Mouse (Mus musculus) embryonic facial prominence, embryonic 11.5 days (tissue): ENCODE results near the gene Cpm. TPM values are rescaled to one million over a fixed set of nuclear protein-coding genes. Genes with fewer than 3 reads are reported as not detected.
A peak's percentile ranks its signal among the peaks of the same experiment; 100 is the strongest.

Experiments
- ATAC-seq: fragments of 200-750 bp; cut with Nextera tagmentation; replicated peaks from 2 replicates; pipeline ENCODE4 v1.8.0; 2017; ENCODE audit warnings: low read depth; ENCODE audit not compliant: insufficient number of reproducible peaks, low FRiP score, low TSS enrichment
- DNase-seq: peaks from one replicate; pipeline ENCODE4 v3.0.0-alpha.2; 2015; ENCODE audit warnings: low spot score
- H3K27ac ChIP-seq: fragments of 300-500 bp; sonication (generic); replicated peaks from 2 replicates; pipeline ENCODE4 v1.5.1; 2014; ENCODE audit warnings: mild to moderate bottlenecking, low read depth, low read length, control low read depth
- H3K27me3 ChIP-seq: fragments of 300-500 bp; sonication (generic); 2 replicates; pipeline ENCODE4 v1.6.1; 2014; ENCODE audit warnings: mild to moderate bottlenecking, low read length, moderate library complexity, mixed read lengths; ENCODE audit not compliant: control insufficient read depth, insufficient read depth
- H3K36me3 ChIP-seq: fragments of 300-500 bp; sonication (generic); replicated peaks from 2 replicates; pipeline ENCODE4 v1.6.1; 2014; ENCODE audit warnings: low read depth, mild to moderate bottlenecking, low read length, moderate library complexity, mixed read lengths; ENCODE audit not compliant: control insufficient read depth, insufficient read depth
- H3K4me1 ChIP-seq: fragments of 300-500 bp; sonication (generic); 2 replicates; pipeline ENCODE4 v1.6.1; 2014; ENCODE audit warnings: low read length, mixed read lengths; ENCODE audit not compliant: control insufficient read depth, insufficient read depth
- H3K4me2 ChIP-seq: fragments of 300-500 bp; sonication (generic); 2 replicates; pipeline ENCODE4 v1.6.1; 2014; ENCODE audit warnings: low read depth, mild to moderate bottlenecking, control low read depth, low read length, moderate library complexity
- H3K4me3 ChIP-seq: fragments of 300-500 bp; sonication (generic); 2 replicates; pipeline ENCODE4 v1.5.1; 2014; ENCODE audit warnings: low read depth, low read length, control low read depth
- H3K9ac ChIP-seq: fragments of 300-500 bp; sonication (generic); replicated peaks from 2 replicates; pipeline ENCODE4 v1.6.1; 2014; ENCODE audit warnings: mild to moderate bottlenecking, control low read depth, low read length
- H3K9me3 ChIP-seq: fragments of 300-500 bp; sonication (generic); replicated peaks from 2 replicates; pipeline ENCODE4 v1.6.1; 2016; ENCODE audit warnings: mild to moderate bottlenecking, low read length, inconsistent platforms, mixed read lengths; ENCODE audit not compliant: control insufficient read depth
- WGBS: fragments of 180-500 bp; shearing (Covaris S2); extraction: QIAGEN DNeasy Blood & Tissue Kit; methylation state at CpG from one replicate; pipeline ENCODE4 v1.1.7; 2014; 5-methylcytosine and 5-hydroxymethylcytosine counted together
- polyA plus RNA-seq: library from polyadenylated mRNA; unstranded; fragments of >200 nt; fragmentation: Nextera tagmentation; extraction: Ambion mirVana; gene quantifications from 2 replicates; pipeline ENCODE4 v1.2.1, GENCODE M21; 2014

Cpm gene
- 9.9 and 10.9 TPM in 2 replicates for polyA plus RNA-seq

- Histone ChIP-seq H3K4me1 (no peaks in the 10 kb centered on the region), H3K4me2 (peak within 1 kb of the TSS; percentile 87), H3K4me3 (peak within 1 kb of the TSS; percentile 60), H3K9me3 (no peaks in the 10 kb centered on the region), H3K36me3 (no peaks in the 10 kb centered on the region), H3K9ac (peak within 1 kb of the TSS; percentile 1; the same call in 1 of the 2 replicates), H3K27me3 (peaks cover 27% of the 10 kb centered on the region), H3K27ac (no peak within 1 kb of the TSS)
- ATAC-seq (peak; percentile 87), DNase-seq (peak; percentile 82)
- WGBS: under 1% methylated on average over 67 of the region's 73 CpGs
Observed at GRCm38 (mm10) chr10:117629169-117629971, at the start of gene Cpm. Cpm (plus strand) TSS chr10:117629500.

DNA sequence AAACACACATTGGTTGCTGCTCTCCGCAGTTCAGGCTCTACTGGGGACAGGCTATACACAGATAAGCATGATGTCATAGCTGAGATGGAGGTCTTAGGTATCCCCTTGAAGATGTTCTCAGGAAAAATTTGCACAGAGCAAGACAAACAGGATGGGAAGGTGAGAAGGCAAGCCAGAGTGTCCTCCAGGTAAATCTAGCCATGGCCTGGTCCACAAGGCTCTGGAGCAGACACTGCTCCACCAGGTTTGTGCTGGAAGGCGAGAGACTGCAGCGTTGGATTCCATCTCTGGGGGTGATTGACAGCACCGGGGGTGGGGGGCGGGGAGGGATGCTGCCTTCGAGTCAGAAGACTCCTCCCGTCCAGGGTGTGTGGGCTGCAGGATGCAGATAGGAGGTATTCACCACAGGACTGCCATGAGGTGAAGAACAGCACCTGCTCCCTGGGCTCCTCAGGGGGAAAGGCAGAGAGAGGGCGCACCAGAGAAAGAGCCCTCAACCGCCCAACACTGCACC is 49.5 kb upstream of the Cpm start:
- Histone ChIP-seq H3K4me3 (no peak overlapping the region), H3K4me1 (peaks cover 3% of the 10 kb centered on the region; the same call in 1 of the 2 replicates), H3K27ac (no peak overlapping the region), H3K9me3 (no peaks in the 10 kb centered on the region), H3K9ac (no peak overlapping the region), H3K4me2 (no peak overlapping the region), H3K27me3 (no peaks in the 10 kb centered on the region), H3K36me3 (no peaks in the 10 kb centered on the region)
- ATAC-seq: no peak
- no peak for DNase-seq
- 47% methylated on average over 9 of the region's 9 CpGs for WGBS

- Histone ChIP-seq H3K9me3 (no peaks in the 10 kb centered on the region), H3K9ac (no peak overlapping the region), H3K4me2 (no peak overlapping the region), H3K27ac (no peak overlapping the region), H3K27me3 (no peaks in the 10 kb centered on the region), H3K4me1 (peaks cover 3% of the 10 kb centered on the region; the same call in 1 of the 2 replicates), H3K4me3 (no peak overlapping the region), H3K36me3 (no peaks in the 10 kb centered on the region)
- DNase-seq: no peak
- ATAC-seq: no peak
- 88% methylated on average over 5 of the region's 5 CpGs for WGBS
Observed at GRCm38 (mm10) chr10:117580405-117580804, 48.9 kb upstream of the Cpm start.

- Histone ChIP-seq H3K4me2 (no peak overlapping the region), H3K4me3 (no peak overlapping the region), H3K36me3 (no peaks in the 10 kb centered on the region), H3K9me3 (no peaks in the 10 kb centered on the region), H3K4me1 (peaks cover 3% of the 10 kb centered on the region; the same call in 1 of the 2 replicates), H3K9ac (no peak overlapping the region), H3K27ac (no peak overlapping the region), H3K27me3 (no peaks in the 10 kb centered on the region)
- DNase-seq: no peak
- WGBS: 88% methylated on average over 11 of the region's 11 CpGs
- ATAC-seq: no peak
Observed at GRCm38 (mm10) chr10:117581007-117581752, 48.1 kb upstream of the Cpm start.

DNA sequence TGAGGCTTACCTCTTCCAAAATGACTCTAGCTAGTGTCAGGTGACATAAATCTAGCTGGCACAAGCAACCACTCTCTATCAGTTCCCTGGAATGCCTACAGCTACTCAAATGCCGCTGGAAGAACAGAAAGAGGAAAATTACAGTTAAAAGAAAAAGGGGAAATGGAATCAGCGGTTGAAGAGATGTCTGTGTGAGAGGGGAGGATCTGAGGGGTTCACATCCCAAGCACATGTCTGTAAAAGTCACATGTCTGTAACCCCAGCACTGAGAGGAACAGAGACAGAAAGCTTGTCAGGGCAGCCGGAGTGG is 47.6 kb upstream of the Cpm start:
- 90% methylated on average over 3 of the region's 3 CpGs for WGBS

DNA sequence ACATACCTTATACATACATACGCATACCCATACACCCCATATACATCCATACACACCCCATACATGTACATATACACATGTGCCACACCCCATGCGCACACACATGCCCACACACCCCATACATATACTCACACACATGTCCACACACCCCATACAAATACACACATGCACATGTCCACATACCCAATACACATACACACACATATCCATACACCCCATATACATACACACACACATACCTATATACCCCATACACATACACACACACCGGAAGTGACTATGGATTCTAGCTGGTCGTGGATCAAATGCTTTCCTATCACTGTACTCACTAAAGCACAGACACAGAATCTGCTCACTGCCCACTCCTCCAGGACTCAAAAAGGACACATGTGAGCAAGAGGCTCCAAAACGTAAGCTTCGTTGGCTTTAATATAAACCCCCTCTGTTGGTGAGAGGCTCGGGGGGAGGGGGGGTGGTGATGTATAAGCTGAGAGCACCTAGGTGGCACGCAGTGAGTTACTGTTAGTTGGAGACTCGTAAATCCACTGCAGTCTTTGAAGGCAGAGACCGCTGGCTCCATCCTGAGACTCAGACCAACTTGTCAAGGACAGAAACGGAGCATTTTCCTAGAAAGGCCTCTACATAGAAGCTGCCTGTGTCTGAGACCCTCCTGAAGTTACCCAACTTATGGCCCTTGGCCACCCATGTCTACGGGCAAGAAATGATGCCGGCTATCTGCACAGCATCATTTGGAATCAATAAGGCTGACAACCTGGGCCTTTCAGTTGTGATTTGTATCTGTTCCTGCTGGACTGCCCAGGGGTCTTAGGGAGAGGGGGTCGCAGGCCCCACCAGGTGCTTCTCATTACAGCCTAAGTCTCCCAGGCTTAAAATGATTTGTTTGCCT is 45.9 kb upstream of the Cpm start:
- peaks cover 3% of the 10 kb centered on the region; the same call in 1 of the 2 replicates for H3K4me1 ChIP-seq
- H3K4me3 ChIP-seq: no peak overlapping the region
- H3K9me3 ChIP-seq: no peaks in the 10 kb centered on the region
- peak overlapping the region; percentile 47 for H3K27ac ChIP-seq
- no peak overlapping the region for H3K9ac ChIP-seq
- ATAC-seq (peak; percentile 58), DNase-seq (peak; percentile 81)
- H3K36me3 ChIP-seq: no peaks in the 10 kb centered on the region
- no peak overlapping the region for H3K4me2 ChIP-seq
- 53% methylated on average over 14 of the region's 14 CpGs for WGBS
- H3K27me3 ChIP-seq: no peaks in the 10 kb centered on the region

More for the DNA sequence above, 47.6 kb upstream of the Cpm start:
- no peak for DNase-seq
- Histone ChIP-seq H3K4me1 (peaks cover 3% of the 10 kb centered on the region; the same call in 1 of the 2 replicates), H3K4me3 (no peak overlapping the region), H3K9me3 (no peaks in the 10 kb centered on the region), H3K27me3 (no peaks in the 10 kb centered on the region), H3K36me3 (no peaks in the 10 kb centered on the region), H3K9ac (no peak overlapping the region), H3K27ac (no peak overlapping the region), H3K4me2 (no peak overlapping the region)
- ATAC-seq: no peak

DNA sequence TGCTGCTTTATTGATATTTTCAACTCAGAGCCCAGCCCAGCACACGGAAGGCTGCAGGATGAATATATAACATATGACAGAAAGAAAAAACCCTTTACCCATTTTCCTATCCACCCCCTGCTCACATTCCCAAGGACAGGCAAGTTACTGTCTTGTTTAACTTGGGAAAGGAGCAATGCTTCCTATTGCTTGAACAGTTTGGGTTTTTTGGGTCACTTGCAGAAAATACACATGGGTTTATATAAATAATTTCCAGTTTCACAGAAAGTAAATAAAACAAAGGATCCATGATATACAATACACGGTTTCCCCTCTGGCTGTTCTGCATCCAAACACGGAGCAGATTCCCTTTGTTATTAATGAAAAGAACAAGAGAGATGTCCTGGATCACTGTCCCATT is 45.2 kb upstream of the Cpm start:
- H3K9ac ChIP-seq: no peak overlapping the region
- ATAC-seq (no peak), DNase-seq (no peak)
- no peaks in the 10 kb centered on the region for H3K27me3 ChIP-seq
- H3K4me1 ChIP-seq: peaks cover 3% of the 10 kb centered on the region; the same call in 1 of the 2 replicates
- 0 out of 2 replicates have a peak overlapping the region, but pooled peaks have one; percentile 31 for H3K27ac ChIP-seq
- 43% methylated on average over 3 of the region's 3 CpGs for WGBS
- no peak overlapping the region for H3K4me3 ChIP-seq
- no peak overlapping the region for H3K4me2 ChIP-seq
- H3K36me3 ChIP-seq: no peaks in the 10 kb centered on the region
- no peaks in the 10 kb centered on the region for H3K9me3 ChIP-seq
